Mouse (Mus musculus): ENCODE results near the gene Gpt2. TPM values are rescaled to one million over a fixed set of nuclear protein-coding genes. Genes with fewer than 3 reads are reported as not detected.

Gene Gpt2
- polyA plus RNA-seq, 1 experiment from 2014 or later: 4.6 TPM

DNA sequence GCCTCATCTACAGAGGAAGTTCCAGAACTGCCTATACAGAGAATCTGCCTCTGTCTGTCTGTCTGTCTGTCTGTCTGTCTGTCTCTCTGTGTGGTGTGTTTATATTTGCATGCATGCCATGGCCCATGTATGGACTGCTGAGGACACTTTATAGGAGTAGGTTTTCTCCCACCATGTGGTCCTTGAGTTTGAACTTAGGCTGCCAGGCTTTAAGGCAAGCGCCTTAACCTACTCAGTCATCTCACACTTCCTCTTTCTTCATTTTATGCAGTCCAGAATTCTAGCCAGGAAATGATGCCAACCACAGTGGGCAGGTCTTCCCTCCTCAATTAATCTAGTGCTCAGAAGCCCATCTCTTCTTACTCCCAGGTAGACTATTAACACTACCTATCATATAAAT is 66.8 kb downstream of the Gpt2 start:
- 86% methylated on average over 1 of the region's 1 CpGs for WGBS
- TF ChIP-seq EP300 (IDR thresholded peaks at IDR 0.05): no peak
- H3K27me3 ChIP-seq (replicated peaks; ENCODE audit: insufficient read depth, low read length): no peaks in the 10 kb centered on the region
- H3K36me3 ChIP-seq (ENCODE audit: insufficient read depth, low read length): no peaks in the 10 kb centered on the region
- ATAC-seq (no peak), DNase-seq (ENCODE audit: low spot score) (no peak)
- H3K9ac ChIP-seq (replicated peaks; ENCODE audit: low read depth): no peak overlapping the region
- no peak overlapping the region for H3K4me2 ChIP-seq (replicated peaks; ENCODE audit: low read depth, low read length)
- H3K4me3 ChIP-seq (ENCODE audit: low read depth, low read length): no peak overlapping the region
- H3K4me1 ChIP-seq (ENCODE audit: insufficient read depth, low read depth, low read length): no peaks in the 10 kb centered on the region
- no peak overlapping the region for H3K27ac ChIP-seq (ENCODE audit: low read length)
- no peaks in the 10 kb centered on the region for H3K9me3 ChIP-seq (ENCODE audit: low read length)

DNA sequence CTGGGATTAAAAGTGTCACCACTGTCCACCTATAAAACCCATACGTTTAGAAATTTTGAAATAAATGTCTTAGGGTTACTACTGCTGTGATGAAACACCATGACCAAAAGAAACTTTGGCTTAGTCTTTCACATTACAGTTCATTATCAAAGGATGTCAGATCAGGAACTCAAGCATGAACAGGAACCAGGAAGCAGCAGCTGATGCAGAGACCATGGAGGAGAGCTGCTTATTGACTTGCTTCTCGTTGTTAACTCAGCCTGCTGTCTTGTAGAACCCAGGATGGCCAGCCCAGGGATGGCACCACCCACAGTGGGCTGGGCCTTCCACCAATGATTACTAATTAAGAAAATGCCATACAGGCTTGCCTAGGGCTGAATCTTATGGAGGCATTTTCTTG is 67.6 kb downstream of the Gpt2 start:
- Histone ChIP-seq H3K9me3 (ENCODE audit: low read length) (no peaks in the 10 kb centered on the region), H3K4me2 (replicated peaks; ENCODE audit: low read depth, low read length) (no peak overlapping the region), H3K27ac (ENCODE audit: low read length) (no peak overlapping the region), H3K4me1 (ENCODE audit: insufficient read depth, low read depth, low read length) (no peaks in the 10 kb centered on the region), H3K4me3 (ENCODE audit: low read depth, low read length) (no peak overlapping the region), H3K36me3 (ENCODE audit: insufficient read depth, low read length) (no peaks in the 10 kb centered on the region), H3K27me3 (replicated peaks; ENCODE audit: insufficient read depth, low read length) (no peaks in the 10 kb centered on the region), H3K9ac (replicated peaks; ENCODE audit: low read depth) (no peak overlapping the region)
- ATAC-seq (no peak), DNase-seq (ENCODE audit: low spot score) (no peak)
- TF ChIP-seq CTCF (IDR thresholded peaks at IDR 0.05) (no peak), EP300 (IDR thresholded peaks at IDR 0.05) (no peak)
- WGBS: 47% methylated on average over 2 of the region's 2 CpGs

DNA sequence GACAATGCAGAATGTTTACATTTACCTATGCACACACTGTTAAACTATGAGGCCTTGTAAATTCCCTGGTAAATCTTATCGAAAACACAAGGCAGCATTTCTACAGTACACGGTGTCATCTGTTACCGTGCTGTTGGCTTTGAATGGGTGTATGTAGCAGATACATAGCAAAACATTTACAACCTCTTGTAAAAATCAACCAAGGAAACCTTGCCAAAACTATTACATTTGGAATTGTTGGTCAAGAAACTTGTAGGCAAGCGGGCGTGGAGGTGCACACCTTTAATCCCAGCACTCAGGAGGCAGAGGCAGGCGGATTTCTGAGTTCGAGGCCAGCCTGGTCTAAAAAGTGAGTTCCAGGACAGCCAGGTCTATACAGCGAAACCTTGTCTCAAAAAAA is 71.0 kb downstream of the Gpt2 start:
- Histone ChIP-seq H3K4me3 (ENCODE audit: low read depth, low read length) (no peak overlapping the region), H3K4me1 (ENCODE audit: insufficient read depth, low read depth, low read length) (no peaks in the 10 kb centered on the region), H3K4me2 (replicated peaks; ENCODE audit: low read depth, low read length) (no peak overlapping the region), H3K9ac (replicated peaks; ENCODE audit: low read depth) (no peak overlapping the region), H3K27ac (ENCODE audit: low read length) (no peak overlapping the region), H3K9me3 (ENCODE audit: low read length) (no peaks in the 10 kb centered on the region), H3K36me3 (ENCODE audit: insufficient read depth, low read length) (no peaks in the 10 kb centered on the region), H3K27me3 (replicated peaks; ENCODE audit: insufficient read depth, low read length) (no peaks in the 10 kb centered on the region)
- 91% methylated on average over 8 of the region's 8 CpGs for WGBS
- DNase-seq (ENCODE audit: low spot score): no peak
- TF ChIP-seq CTCF (IDR thresholded peaks at IDR 0.05): no peak
- TF ChIP-seq EP300 (IDR thresholded peaks at IDR 0.05): no peak
- no peak for ATAC-seq

DNA sequence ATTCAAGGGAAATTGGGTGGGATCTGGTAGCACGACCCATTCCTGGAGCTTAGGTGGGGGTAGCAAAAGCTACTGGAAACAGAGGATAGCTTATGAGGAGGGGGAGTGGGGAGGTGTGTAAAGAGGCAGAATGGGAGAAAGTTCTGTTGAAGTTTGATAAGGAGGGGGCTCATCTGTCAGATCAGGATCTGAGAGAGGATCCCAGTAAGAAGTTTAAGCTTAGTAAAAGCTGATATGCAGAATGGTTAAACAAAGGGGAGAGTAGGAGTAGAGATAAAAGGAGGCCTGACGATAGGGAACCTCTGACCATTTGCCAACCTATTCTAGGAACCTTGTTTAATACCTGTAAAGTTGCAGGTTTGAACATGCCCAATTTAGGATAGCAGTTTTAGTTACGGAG is 72.8 kb downstream of the Gpt2 start:
- Histone ChIP-seq H3K4me2 (replicated peaks; ENCODE audit: low read depth, low read length) (no peak overlapping the region), H3K4me1 (ENCODE audit: insufficient read depth, low read depth, low read length) (no peaks in the 10 kb centered on the region), H3K36me3 (ENCODE audit: insufficient read depth, low read length) (no peaks in the 10 kb centered on the region), H3K9me3 (ENCODE audit: low read length) (no peaks in the 10 kb centered on the region), H3K4me3 (ENCODE audit: low read depth, low read length) (no peak overlapping the region), H3K9ac (replicated peaks; ENCODE audit: low read depth) (no peak overlapping the region), H3K27ac (ENCODE audit: low read length) (no peak overlapping the region), H3K27me3 (replicated peaks; ENCODE audit: insufficient read depth, low read length) (no peaks in the 10 kb centered on the region)
- DNase-seq (ENCODE audit: low spot score) (no peak), ATAC-seq (no peak)
- TF ChIP-seq EP300 (IDR thresholded peaks at IDR 0.05): no peak
- no peak for TF ChIP-seq CTCF (IDR thresholded peaks at IDR 0.05)
- WGBS: 70% methylated on average over 3 of the region's 3 CpGs

DNA sequence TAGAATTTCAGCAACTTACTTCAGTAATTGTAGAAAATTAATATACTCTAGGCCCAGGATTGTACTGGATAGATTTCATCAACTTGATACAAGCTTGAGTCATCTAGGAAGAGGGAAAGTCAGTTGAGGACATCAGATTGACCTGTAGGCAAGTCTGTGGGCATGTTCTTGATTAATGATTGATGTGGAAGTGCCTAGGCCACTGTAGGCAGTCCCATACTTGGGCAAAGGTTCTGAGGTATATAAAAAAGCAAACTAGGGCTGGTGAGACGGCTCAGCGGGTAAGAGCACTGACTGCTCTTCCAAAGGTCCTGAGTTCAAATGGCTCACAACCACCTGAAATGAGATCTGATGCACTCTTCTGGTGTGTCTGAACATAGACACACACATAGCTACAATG is 75.4 kb downstream of the Gpt2 start:
- Histone ChIP-seq H3K4me1 (ENCODE audit: insufficient read depth, low read depth, low read length) (no peaks in the 10 kb centered on the region), H3K36me3 (ENCODE audit: insufficient read depth, low read length) (no peaks in the 10 kb centered on the region), H3K4me3 (ENCODE audit: low read depth, low read length) (no peak overlapping the region), H3K4me2 (replicated peaks; ENCODE audit: low read depth, low read length) (no peak overlapping the region), H3K9ac (replicated peaks; ENCODE audit: low read depth) (no peak overlapping the region), H3K27me3 (replicated peaks; ENCODE audit: insufficient read depth, low read length) (no peaks in the 10 kb centered on the region), H3K9me3 (ENCODE audit: low read length) (no peaks in the 10 kb centered on the region), H3K27ac (ENCODE audit: low read length) (no peak overlapping the region)
- no peak for ATAC-seq
- no peak for DNase-seq (ENCODE audit: low spot score)
- WGBS: 93% methylated on average over 2 of the region's 2 CpGs
- no peak for TF ChIP-seq CTCF (IDR thresholded peaks at IDR 0.05)
- TF ChIP-seq EP300 (IDR thresholded peaks at IDR 0.05): no peak

DNA sequence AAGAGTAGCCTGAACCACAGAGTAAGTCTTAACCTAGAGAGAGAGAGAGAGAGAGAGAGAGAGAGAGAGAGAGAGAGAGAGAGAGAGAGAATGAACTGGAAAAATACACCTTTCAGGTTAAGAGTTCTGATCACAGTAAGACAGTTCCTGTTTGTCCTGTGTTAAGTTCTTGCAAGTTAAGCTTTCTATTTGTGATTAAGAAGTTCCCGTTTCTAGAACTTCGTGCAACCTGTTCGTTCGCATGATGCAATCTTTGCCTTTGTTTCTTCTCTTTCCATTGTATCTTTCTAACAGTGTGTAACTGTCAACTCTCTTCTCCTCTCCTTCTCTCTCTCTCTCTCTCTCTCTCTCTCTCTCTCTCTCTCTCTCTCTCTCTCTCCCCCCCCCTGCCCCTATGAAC is 78.1 kb downstream of the Gpt2 start:
- H3K4me2 ChIP-seq (replicated peaks; ENCODE audit: low read depth, low read length): no peak overlapping the region
- H3K27me3 ChIP-seq (replicated peaks; ENCODE audit: insufficient read depth, low read length): no peaks in the 10 kb centered on the region
- TF ChIP-seq EP300 (IDR thresholded peaks at IDR 0.05) (no peak), CTCF (IDR thresholded peaks at IDR 0.05) (no peak)
- no peaks in the 10 kb centered on the region for H3K4me1 ChIP-seq (ENCODE audit: insufficient read depth, low read depth, low read length)
- ATAC-seq: no peak
- no peaks in the 10 kb centered on the region for H3K36me3 ChIP-seq (ENCODE audit: insufficient read depth, low read length)
- no peak overlapping the region for H3K9ac ChIP-seq (replicated peaks; ENCODE audit: low read depth)
- DNase-seq (ENCODE audit: low spot score): no peak
- no peak overlapping the region for H3K4me3 ChIP-seq (ENCODE audit: low read depth, low read length)
- WGBS: 73% methylated on average over 4 of the region's 4 CpGs
- H3K9me3 ChIP-seq (ENCODE audit: low read length): no peaks in the 10 kb centered on the region
- H3K27ac ChIP-seq (ENCODE audit: low read length): no peak overlapping the region

DNA sequence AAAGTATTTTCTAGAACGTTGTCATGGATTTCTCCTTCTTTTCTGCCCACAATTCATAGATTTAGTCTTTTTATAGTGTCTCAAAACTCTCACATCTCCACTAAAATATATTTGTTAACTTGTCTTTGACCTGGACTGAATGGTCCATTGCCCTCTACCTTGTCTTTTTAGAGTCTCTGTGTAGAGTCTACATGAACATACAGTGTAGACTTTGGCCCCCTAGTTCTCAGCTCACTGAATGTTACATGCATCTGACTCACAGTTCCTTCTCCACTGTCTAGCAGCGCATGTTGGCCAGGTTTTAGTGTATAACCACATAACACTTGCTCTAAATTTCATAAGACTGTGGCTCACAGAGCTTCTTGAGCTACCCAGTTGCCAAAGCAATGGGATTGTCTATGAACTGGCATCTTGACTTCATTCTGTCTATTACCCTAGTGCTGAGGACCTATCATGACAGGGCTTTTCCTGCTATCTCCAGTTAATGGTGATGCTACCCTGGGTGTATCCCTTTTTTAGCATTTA is 81.7 kb downstream of the Gpt2 start:
- no peak overlapping the region for H3K4me3 ChIP-seq (ENCODE audit: low read depth, low read length)
- ATAC-seq (no peak), DNase-seq (ENCODE audit: low spot score) (no peak)
- TF ChIP-seq EP300 (IDR thresholded peaks at IDR 0.05) (no peak), CTCF (IDR thresholded peaks at IDR 0.05) (no peak)
- no peak overlapping the region for H3K27ac ChIP-seq (ENCODE audit: low read length)
- no peaks in the 10 kb centered on the region for H3K4me1 ChIP-seq (ENCODE audit: insufficient read depth, low read depth, low read length)
- no peak overlapping the region for H3K9ac ChIP-seq (replicated peaks; ENCODE audit: low read depth)
- H3K36me3 ChIP-seq (ENCODE audit: insufficient read depth, low read length): no peaks in the 10 kb centered on the region
- H3K4me2 ChIP-seq (replicated peaks; ENCODE audit: low read depth, low read length): no peak overlapping the region
- no peaks in the 10 kb centered on the region for H3K9me3 ChIP-seq (ENCODE audit: low read length)
- 70% methylated on average over 2 of the region's 2 CpGs for WGBS
- no peaks in the 10 kb centered on the region for H3K27me3 ChIP-seq (replicated peaks; ENCODE audit: insufficient read depth, low read length)

Other genes with a start within 250 kb of the Gpt2 start
- 37.5 and 40.9 TPM in 2 replicates for gene Orc6, start 192.9 kb upstream of the Gpt2 start, polyA plus RNA-seq (2015; fragmentation: Nextera tagmentation; extraction: Ambion mirVana)
- 95.9 and 110 TPM in 2 replicates for gene Vps35, start 192.8 kb upstream of the Gpt2 start, polyA plus RNA-seq (2015; fragmentation: Nextera tagmentation; extraction: Ambion mirVana)
- gene Mylk3, start 106.2 kb upstream of the Gpt2 start, polyA plus RNA-seq (2015; fragmentation: Nextera tagmentation; extraction: Ambion mirVana): 2.6 and 4.7 TPM in 2 replicates
- 41.9 and 42.4 TPM in 2 replicates for gene 4921524J17Rik, start 59.7 kb upstream of the Gpt2 start, polyA plus RNA-seq (2015; fragmentation: Nextera tagmentation; extraction: Ambion mirVana)
- 95.7 and 107 TPM in 2 replicates for gene Dnaja2, start 62.8 kb downstream of the Gpt2 start, polyA plus RNA-seq (2015; fragmentation: Nextera tagmentation; extraction: Ambion mirVana)
- gene Neto2, start 208.3 kb downstream of the Gpt2 start, polyA plus RNA-seq (2015; fragmentation: Nextera tagmentation; extraction: Ambion mirVana): 0.88 and 1.5 TPM in 2 replicates

All from lung, postnatal 0 days (tissue).